Mouse (Mus musculus) yolk sac, embryonic 10.5 days (tissue): ENCODE data around the gene Pou2f1.
"Not testable (repeated sequence)": the region's sequence is repeated elsewhere in the genome, so short reads cannot be mapped to it uniquely, and the experiment has no call there.

Experiments used
- DNase-seq: peaks from one replicate; pipeline ENCODE4 v3.0.0-alpha.2; 2017; ENCODE audit warnings: low spot score

Gene Pou2f1

DNA sequence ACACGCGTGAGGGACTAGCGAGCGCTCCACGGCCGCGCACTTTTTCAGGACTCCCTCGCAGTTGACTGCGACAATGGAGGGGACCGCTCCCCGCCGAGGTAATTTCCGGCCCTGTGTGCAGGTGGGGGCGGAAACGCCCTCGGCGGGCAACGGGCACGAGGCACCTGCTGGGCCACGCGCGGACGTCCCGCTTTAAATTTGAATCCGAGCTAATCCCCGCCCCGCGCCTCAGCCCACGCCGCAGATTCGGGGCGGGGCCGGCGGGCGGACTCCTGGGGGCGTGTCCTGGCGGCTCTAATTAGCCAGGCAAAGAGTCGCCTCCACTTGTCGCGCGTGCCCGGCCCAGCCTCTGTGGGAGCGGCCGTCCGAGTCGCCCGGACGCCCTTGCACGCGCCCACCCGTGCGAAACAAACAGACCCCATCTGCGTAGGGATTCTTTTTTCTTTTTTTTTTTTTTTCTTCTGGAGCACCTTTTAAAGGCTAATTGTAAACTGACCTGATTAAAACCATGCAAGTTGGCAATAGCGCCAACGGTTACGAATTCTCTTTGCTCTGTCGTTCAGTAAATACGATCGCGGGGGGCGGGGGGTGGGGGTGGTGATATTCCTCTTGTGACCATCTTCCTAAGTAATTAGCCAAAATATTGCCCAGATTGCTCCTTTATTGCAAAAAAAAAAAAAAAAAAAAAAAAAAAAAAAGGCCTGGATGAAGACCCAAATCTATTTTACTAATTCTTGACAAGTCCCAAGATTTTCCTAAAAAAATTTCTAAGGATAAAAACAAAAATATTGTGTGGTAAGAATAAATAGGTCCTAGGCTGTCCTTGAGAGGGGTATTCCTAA, 924 bp upstream of the Pou2f1 start:
- DNase-seq = peak; percentile 87

DNA sequence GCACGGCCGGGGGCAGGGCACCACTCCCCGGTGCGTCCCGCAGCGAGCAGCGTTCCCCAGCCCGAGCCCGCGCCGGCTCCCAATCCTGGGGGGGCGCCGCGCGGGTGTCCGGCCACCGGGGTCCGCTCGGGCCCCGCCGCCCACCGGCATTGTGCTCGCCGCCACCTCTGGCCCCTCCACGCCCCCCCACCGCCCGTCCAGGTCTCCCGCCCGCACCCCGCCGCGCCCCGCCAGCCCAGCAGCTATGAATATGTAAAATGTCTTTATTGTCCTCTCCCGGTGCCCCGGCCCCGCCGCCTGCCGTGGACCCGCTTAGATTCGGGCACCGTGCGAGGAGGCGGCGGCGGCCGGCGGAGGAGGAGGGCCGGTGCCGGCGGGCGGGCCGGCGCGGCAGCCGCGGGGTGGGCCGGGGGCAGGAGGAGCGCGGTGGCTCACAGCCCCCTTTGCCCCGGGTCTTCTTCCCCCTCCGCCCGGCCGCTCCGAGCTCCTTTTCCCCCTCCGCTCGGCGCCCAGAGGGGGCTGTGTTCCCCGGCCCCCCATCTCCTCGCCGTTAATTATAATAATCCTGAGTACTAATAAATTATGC, 481 bp downstream of the Pou2f1 start:
- DNase-seq = no peak

GRCm38 (mm10) chr1:166001121-166001903, 1.2 kb downstream of the Pou2f1 start:
- peak; percentile 46 for DNase-seq

DNA sequence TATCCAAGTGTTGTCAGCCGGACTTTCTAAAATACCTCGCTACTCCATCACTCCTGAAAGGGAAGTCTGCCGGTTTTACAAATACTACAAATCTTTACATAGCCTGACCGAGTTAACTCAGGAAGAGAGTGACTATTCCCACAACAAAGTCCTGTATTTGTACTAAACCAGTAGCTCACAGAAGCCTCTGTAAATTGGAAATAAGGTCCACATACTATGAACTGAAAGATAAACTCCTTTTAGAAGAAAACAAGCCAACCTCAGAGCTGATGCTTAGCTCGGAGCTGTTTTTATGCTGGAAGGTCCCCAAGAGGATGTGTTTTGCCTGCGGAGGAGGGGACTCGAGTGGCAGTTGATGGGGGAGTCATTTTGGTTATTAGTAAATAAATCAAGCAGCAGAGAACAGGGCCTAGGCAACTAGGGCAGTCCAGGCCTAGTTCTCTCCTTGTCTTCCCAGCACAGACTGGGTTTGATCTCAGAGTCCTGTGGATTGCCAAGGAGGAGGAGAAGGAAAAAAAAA, 1.8 kb downstream of the Pou2f1 start:
- no peak for DNase-seq

GRCm38 (mm10) chr1:165999709-166000108, 2.8 kb downstream of the Pou2f1 start:
- DNase-seq = no peak

DNA sequence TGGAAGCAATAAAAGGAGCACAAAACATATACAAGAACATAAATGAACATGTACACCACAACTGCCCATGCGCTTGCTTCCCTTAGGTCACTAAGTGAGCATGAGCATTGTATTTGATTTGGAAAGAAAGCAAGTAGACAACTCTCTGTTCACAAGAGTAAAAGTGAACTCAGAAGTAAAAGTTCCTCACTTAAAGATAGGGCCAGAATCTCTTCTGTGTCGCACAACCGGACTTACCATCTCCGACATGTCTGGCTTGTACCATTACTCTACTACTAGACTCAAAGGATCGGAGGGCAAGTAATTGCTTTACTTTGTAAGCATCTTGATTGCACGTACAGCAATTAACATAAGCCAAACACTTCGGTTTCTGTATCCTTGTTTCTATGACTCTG, 6.8 kb downstream of the Pou2f1 start:
- DNase-seq = no peak

GRCm38 (mm10) chr1:165995011-165995660, 7.3 kb downstream of the Pou2f1 start:
- DNase-seq = not testable (repeated sequence)

- no peak for DNase-seq
These were observed 8.2 kb downstream of the Pou2f1 start for GRCm38 (mm10) chr1:165994279-165994678.

DNA sequence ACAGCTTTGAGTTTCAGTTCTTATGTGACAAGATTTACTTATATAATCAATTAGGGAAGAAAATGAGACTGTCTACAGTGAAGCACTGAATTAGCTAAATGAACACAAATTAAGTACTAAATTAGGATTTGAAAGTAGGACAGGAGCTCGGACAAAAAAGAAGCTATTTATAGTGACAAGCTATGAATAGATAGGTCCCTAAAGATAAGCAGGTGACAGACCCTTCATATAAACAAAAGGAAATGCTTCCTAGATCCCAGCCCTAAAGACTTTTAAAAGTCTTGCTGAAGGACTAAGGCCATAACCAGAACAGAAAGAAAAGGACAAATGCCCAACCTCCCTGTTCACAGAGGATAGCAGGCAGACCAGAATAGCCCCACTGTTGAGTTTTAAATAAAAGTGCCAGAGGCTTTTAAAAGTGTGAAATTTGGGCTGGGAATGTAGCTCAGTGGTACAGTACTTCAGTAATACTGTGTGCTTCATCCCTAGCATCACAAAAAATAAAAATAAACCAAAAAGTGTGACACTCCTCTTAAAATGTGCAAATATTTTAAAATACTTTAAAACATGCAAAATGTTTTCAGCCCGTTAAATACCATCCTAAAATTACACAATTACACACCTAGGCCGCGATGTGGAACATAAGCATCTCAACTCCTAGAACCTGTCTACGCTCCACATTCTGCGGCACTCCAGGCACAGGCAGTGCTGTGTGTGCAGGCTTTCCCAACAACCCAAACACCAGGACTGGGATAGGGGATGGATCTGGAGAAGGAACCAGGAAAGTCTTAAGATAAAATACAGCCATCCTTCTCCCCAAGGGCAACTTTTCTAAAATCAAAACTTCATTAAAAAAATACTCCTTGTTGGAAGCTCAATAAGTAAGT, 9.0 kb downstream of the Pou2f1 start:
- no peak for DNase-seq

DNA sequence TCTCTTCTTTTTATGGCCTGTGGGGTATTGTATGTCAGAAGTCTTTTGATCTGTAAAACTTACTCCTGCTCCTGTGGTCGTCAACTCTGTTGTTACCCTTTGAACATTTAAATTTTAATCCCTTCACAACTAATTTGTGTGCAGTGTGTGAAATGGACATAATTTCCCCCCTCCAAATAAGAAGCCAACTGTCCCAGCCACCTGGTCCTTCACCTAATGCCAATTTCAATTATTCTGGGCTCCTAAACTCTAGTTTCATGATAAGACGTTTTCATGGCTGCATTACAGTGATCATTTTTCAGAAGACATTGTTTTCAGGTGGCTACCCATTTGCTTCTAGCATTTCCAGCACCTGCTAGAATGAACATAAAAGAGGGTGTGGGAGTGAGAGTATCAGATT, 13.9 kb downstream of the Pou2f1 start:
- DNase-seq = no peak

DNA sequence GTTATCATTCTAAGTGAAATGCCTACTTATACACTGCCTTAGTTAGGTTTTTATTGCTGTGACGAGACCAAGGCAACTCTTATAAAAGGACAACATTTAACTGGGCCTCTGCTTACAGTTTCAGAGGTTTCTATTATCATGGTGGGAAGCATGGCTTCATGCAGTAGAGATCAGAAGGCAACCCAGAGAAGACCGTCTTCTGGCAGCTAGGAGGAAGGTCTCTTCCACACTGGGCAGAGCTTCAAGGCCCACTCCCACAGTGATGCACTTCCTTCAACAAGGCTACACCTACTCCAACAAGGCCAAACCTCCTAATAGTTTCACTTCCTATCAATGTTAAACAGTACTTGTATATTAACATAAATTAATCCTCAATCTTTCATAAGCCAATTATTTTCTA, 14.4 kb downstream of the Pou2f1 start:
- DNase-seq = no peak

DNA sequence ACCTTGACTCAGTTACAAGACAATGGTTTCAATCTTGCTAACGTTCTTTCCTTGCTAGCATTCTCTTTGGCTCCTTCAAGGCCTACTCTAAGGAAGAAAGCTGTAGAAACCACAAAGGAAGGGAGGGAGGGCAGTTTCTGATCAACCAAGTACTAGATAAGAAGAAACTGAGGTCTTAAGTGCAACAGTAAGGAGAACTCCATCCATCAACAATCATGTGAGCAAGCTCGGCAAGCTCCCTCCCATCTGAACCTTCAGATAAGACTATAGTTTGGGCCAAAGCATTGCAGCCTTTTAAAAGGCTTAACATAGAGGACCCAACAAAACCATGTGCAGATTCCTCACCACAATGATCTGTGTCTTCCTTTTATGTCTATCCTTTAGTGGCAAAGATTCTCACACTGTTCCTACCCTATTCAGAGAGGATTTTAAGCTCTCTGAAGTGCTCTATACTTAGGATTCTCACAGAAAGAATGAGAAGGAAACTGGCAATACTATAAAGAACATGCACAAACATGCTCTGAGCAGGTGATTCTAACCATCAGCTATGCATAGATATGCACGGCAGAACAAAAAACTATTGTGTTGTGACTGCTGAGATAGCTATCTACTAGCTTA, 16.6 kb downstream of the Pou2f1 start:
- peak; percentile 7 for DNase-seq

DNA sequence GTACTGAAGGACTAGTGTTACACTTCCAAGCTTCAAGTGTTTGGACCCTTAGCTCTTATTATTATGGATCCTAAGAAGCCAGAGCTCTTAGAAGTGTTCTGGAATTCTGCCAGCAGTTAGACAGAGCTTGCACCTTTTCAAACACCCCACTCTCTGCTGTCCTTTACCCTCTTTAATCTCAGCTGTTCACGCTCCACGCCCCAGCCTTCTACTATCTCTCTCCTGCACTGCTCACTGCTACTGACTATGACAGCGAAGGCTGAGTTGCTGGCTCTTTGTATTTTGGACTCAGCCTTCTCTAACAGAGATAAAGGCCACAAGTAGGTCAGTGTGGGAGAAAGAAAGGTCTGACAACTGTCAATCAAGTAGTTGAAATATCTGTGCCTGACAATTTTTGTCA, 17.3 kb downstream of the Pou2f1 start:
- peak; percentile 54 for DNase-seq

DNA sequence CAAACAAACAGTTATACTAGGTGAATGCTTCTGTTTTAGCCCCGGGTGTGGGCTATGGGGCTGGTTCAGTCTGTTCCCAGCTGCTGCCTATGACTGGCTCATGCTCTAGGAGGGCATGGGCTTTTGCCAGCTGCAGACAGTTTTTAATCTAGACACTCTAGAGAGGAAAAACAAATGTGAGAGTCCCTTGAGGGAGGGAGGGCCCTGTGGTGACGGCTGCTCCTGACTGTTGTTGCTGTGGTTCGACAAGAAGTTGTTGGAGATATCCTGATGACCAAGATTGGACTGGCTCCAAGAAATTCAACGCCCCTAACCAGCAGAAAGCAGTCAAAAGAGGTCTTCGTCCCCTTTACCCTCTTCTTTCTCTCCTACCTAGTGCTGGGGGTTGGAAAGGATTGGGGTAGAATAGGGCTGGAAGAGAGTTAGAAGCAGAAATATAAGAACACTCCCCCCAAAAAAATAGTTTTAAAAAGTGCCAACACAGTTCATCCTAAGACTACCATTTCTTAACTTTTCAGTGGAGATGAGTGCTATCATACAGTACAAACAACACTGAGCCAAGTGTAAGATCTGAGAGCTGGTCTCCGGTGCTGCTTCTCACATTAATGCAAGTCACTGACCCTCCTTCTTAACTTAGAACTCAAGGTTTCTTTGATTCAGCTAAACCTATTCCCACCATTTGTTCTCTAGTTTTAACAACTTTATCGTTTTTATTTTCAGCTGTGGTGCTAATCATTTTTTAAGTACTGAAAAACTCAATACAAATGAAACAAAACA, 25.6 kb downstream of the Pou2f1 start:
- DNase-seq = no peak

DNA sequence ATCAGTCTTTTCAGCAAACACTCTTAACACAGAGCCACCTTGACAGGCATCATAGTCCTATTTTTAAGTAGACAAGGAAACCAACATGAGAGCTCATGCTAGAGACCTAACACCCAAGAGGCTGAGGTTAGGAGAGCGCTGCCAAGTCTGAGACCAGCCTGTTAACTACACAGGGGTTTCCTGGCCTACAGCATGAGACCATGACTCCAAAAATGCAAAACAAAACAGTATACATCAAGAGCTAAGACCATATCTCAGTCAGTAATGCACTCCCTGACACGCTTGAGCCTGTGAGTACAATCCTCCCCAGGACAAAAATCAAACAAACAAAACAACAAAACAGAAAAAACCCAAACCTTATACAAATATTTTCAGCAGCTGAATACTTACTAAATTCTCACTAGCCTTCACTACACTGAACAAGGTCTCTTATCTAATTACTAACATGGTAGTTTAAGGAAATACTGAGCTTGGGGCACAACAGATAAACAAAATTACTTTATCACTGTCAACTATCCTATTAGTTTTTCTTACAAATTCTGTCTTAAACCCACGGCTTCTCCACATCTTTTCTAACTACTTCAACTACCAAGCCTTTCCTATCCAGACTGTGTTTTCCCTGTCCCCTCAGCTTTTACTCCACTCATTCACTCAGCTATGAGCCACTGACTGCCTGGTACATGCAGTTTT, 33.3 kb downstream of the Pou2f1 start:
- DNase-seq = no peak

DNA sequence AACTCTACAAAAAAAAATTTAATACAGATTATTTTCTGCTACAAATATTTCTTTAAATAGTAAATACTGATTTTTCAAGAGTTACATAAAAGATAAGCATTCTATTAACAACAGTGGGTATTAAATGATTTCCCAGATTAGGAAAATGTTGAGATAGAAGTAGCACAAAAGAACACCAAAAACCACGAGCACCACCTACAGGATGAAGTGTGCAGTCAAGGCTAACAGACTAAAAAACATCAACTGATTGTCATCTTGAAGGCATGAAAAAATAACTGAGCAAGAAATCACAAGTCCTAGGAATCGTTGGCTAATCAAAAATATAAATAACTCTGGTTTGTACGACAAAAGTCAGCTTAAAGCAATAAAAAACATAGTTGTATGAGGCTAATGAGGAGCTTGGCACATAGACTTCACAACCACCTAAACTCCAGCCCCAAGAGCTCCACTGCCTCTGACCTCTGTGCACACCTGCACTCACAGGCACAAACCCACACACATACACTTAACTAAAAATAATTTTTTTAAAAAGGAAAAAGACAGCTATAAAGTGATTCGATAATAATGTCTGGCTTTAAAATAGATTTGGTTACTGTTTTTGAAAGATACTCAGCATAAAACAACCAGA, 35.3 kb downstream of the Pou2f1 start:
- no peak for DNase-seq

DNA sequence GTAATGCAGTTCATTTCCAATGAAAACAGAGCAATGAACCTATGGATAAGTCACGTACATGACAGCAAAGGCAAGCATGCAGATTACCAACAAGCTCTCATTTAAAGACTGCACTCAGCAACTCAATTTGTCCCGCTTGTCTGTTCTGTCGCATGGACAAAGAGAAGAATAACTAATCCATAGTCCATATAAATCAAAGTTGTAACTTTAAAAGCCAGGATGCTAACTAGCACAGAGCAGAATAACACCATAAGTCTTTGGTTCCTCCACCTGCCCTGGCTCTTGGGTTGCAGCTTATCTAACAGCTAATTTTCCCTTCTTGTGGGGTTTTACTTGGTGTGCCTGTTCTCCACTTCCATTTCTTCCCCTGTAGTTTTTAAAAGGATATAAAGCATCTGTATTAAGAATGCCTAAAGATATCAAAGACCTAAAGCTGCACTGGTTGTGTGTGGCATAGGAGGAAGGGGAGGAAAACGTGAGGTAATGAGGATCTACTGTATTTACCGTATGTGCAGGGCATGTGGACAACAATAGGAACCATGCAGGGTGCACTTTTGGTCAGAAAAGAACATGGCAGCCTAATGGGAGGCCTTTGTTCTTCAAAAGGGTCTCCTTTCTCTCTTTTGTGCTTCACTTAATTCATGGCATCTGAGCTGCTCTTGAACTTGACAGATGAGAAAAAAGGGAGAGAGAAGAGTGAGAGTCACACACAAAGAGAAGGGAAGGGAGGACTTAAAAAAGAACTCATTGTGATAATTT, 36.1 kb downstream of the Pou2f1 start:
- no peak for DNase-seq
